Mouse (Mus musculus) gastrocnemius, postnatal 36 days (tissue): ENCODE measurements at regions not wholly inside any gene's neighbourhood (a gene's known extent, or its start where the extent isn't known, plus 50 kb on each side); places are given as distances from the start of the nearest gene placed in this dataset.

Experiments
- DNase-seq, 2 experiments: peaks; one replicate each; pipeline ENCODE4 v3.0.0; 2022
- intact Hi-C: fragments of 180-260 bp; cut with DNase I; formaldehyde crosslinking; loops from one replicate; pipeline ENCODE4 v1.15.1; 2025

- DNase-seq, result no peak
- intact Hi-C loops, result no loop called here
Observed at GRCm38 (mm10) chr1:88807901-88808300, 105.9 kb upstream of the Arl4c start.

- intact Hi-C loops, result no loop called here
Observed at GRCm38 (mm10) chr1:88808508-88808907, 106.5 kb upstream of the Arl4c start.

GRCm38 (mm10) chr1:88809756-88810155 lies 107.7 kb upstream of the Arl4c start:
- intact Hi-C loops, result no loop called here
- DNase-seq, result no peak

More at GRCm38 (mm10) chr1:88808508-88808907, 106.5 kb upstream of the Arl4c start:
- no peak for DNase-seq

- no peak for DNase-seq
- intact Hi-C loops, result no loop called here
Observed at GRCm38 (mm10) chr1:88813200-88813599, 111.2 kb upstream of the Arl4c start.

GRCm38 (mm10) chr1:88816376-88816945 lies 114.4 kb upstream of the Arl4c start:
- intact Hi-C loops, result no loop called here
- DNase-seq, result no peak

- DNase-seq, result no peak
- intact Hi-C loops, result no loop called here
Observed at GRCm38 (mm10) chr1:88825215-88825614, 123.2 kb upstream of the Arl4c start.

GRCm38 (mm10) chr1:88838661-88839274 lies 136.7 kb upstream of the Arl4c start:
- DNase-seq, result no peak
- intact Hi-C loops, result no loop called here

- intact Hi-C loops, result no loop called here
- no peak for DNase-seq
Observed at GRCm38 (mm10) chr1:88839407-88839976, 137.5 kb upstream of the Arl4c start.

- intact Hi-C loops, result no loop called here
- no peak for DNase-seq
Observed at GRCm38 (mm10) chr1:88839977-88840628, 138.1 kb upstream of the Arl4c start.

GRCm38 (mm10) chr1:88840991-88841592 lies 139.1 kb upstream of the Arl4c start:
- intact Hi-C loops, result no loop called here
- no peak for DNase-seq

- intact Hi-C loops, result no loop called here
Observed at GRCm38 (mm10) chr1:88847333-88848091, 145.5 kb upstream of the Arl4c start.

GRCm38 (mm10) chr1:88848246-88848645 lies 146.2 kb upstream of the Arl4c start:
- DNase-seq, result no peak
- intact Hi-C loops, result no loop called here

More at GRCm38 (mm10) chr1:88847333-88848091, 145.5 kb upstream of the Arl4c start:
- DNase-seq, result no peak

GRCm38 (mm10) chr1:88849421-88849820 lies 147.4 kb upstream of the Arl4c start:
- intact Hi-C loops, result no loop called here
- DNase-seq, result no peak

GRCm38 (mm10) chr1:88851931-88852330 lies 149.9 kb upstream of the Arl4c start:
- no peak for DNase-seq
- intact Hi-C loops, result no loop called here

- intact Hi-C loops, result no loop called here
Observed at GRCm38 (mm10) chr1:88860871-88861589, 159.0 kb upstream of the Arl4c start.

GRCm38 (mm10) chr1:88861590-88861935 lies 159.5 kb upstream of the Arl4c start:
- intact Hi-C loops, result no loop called here

More at GRCm38 (mm10) chr1:88860871-88861589, 159.0 kb upstream of the Arl4c start:
- no peak for DNase-seq

GRCm38 (mm10) chr1:88865436-88865835 lies 163.4 kb upstream of the Arl4c start:
- DNase-seq, result no peak
- intact Hi-C loops, result no loop called here

More at GRCm38 (mm10) chr1:88861590-88861935, 159.5 kb upstream of the Arl4c start:
- DNase-seq, result no peak

GRCm38 (mm10) chr1:88866571-88866970 lies 164.6 kb upstream of the Arl4c start:
- no peak for DNase-seq
- intact Hi-C loops, result no loop called here

- intact Hi-C loops, result no loop called here
- DNase-seq, result no peak
Observed at GRCm38 (mm10) chr1:88867138-88867537, 165.1 kb upstream of the Arl4c start.

- intact Hi-C loops, result no loop called here
- no peak for DNase-seq
Observed at GRCm38 (mm10) chr1:88869885-88870284, 167.9 kb upstream of the Arl4c start.
